Mouse (Mus musculus) myocyte (in vitro differentiated cells): ENCODE measurements around the gene Vmn1r197. TPM values are rescaled to one million over a fixed set of nuclear protein-coding genes. Genes with fewer than 3 reads are reported as not detected.
"Not testable (repeated sequence)": the region's sequence is repeated elsewhere in the genome, so short reads cannot be mapped to it uniquely, and the experiment has no call there.

Source experiments
- H3K27me3 ChIP-seq: one replicate; pipeline ENCODE4 v1.6.1; 2011; ENCODE audit not compliant: control insufficient read depth, insufficient read depth, insufficient read length
- H3K36me3 ChIP-seq: one replicate; pipeline ENCODE4 v1.6.1; 2011; ENCODE audit not compliant: control insufficient read depth, insufficient read depth
- H3K4me2 ChIP-seq: one replicate; pipeline ENCODE4 v1.6.1; 2011; ENCODE audit warnings: low read depth, control low read depth
- H3K4me3 ChIP-seq: one replicate; pipeline ENCODE4 v1.5.1; 2011; ENCODE audit warnings: mild to moderate bottlenecking, control low read depth, moderate library complexity
- H3K79me2 ChIP-seq: one replicate; pipeline ENCODE4 v1.6.1; 2011; ENCODE audit not compliant: control insufficient read depth, insufficient read depth
- H3ac ChIP-seq: one replicate; pipeline ENCODE4 v1.6.1; 2011; ENCODE audit not compliant: control insufficient read depth, insufficient read length
- CEBPB ChIP-seq: IDR thresholded peaks from 2 replicates; pipeline ENCODE4 v1.6.1; 2011; ENCODE audit warnings: mild to moderate bottlenecking, moderate library complexity; ENCODE audit not compliant: poor library complexity, insufficient read depth, severe bottlenecking
- E2F4 ChIP-seq: IDR thresholded peaks from one replicate; pipeline ENCODE4 v1.6.1; 2011; ENCODE audit warnings: mild to moderate bottlenecking, control low read depth, moderate library complexity; ENCODE audit not compliant: insufficient read depth
- MAX ChIP-seq: IDR thresholded peaks from one replicate; pipeline ENCODE4 v1.6.1; 2011; ENCODE audit warnings: low read depth, mild to moderate bottlenecking, control low read depth
- MYOD1 ChIP-seq, 3 experiments: IDR thresholded peaks; one replicate each; pipeline ENCODE4 v1.6.1; 2011; ENCODE audit warnings: control low read depth in 2 of 3, low read depth in 2 of 3, mild to moderate bottlenecking in 2 of 3, moderate library complexity in 1 of 3; ENCODE audit not compliant: insufficient read length in 2 of 3, control insufficient read depth in 1 of 3
- MYOG ChIP-seq, 3 experiments: IDR thresholded peaks; one replicate each; pipeline ENCODE4 v1.6.1; 2011; ENCODE audit warnings: control low read depth in 2 of 3, low read depth in 2 of 3, mild to moderate bottlenecking in 2 of 3; ENCODE audit not compliant: insufficient read length in 2 of 3, control insufficient read depth in 1 of 3, insufficient read depth in 1 of 3
- POLR2A ChIP-seq: IDR thresholded peaks from one replicate; pipeline ENCODE4 v1.6.1; 2011; ENCODE audit warnings: low read depth, mild to moderate bottlenecking, control low read depth, moderate library complexity; ENCODE audit not compliant: insufficient read length
- POLR2AphosphoS2 ChIP-seq: IDR thresholded peaks from one replicate; pipeline ENCODE4 v1.6.1; 2011; ENCODE audit warnings: low read depth, control low read depth; ENCODE audit not compliant: insufficient read length
- REST ChIP-seq: IDR thresholded peaks from one replicate; pipeline ENCODE4 v1.6.1; 2011; ENCODE audit warnings: mild to moderate bottlenecking, control low read depth, moderate library complexity; ENCODE audit not compliant: insufficient read depth, insufficient read length
- SRF ChIP-seq: IDR thresholded peaks from one replicate; pipeline ENCODE4 v1.6.1; 2011; ENCODE audit warnings: low read depth; ENCODE audit not compliant: control insufficient read depth, insufficient read length
- TCF12 ChIP-seq: IDR thresholded peaks from one replicate; pipeline ENCODE4 v1.6.1; 2011; ENCODE audit warnings: mild to moderate bottlenecking, control low read depth; ENCODE audit not compliant: poor library complexity, insufficient read depth, severe bottlenecking
- TCF3 ChIP-seq: IDR thresholded peaks from one replicate; pipeline ENCODE4 v1.6.1; 2011; ENCODE audit warnings: low read depth, control low read depth; ENCODE audit not compliant: insufficient read length
- USF1 ChIP-seq: IDR thresholded peaks from one replicate; pipeline ENCODE4 v1.6.1; 2011; ENCODE audit warnings: low read depth, mild to moderate bottlenecking, control low read depth, moderate library complexity
- polyA plus RNA-seq: library from polyadenylated mRNA; unstranded; fragments of >200 nt; fragmentation: generic; extraction: Trizol; gene quantifications from one replicate; pipeline ENCODE4 v1.2.1, GENCODE M21; 2012; ENCODE audit warnings: missing spikeins

The Vmn1r197 gene
- polyA plus RNA-seq, 1 experiment, result not detected

- H3K27me3 ChIP-seq, result no peaks in the 10 kb centered on the region
- H3K4me2 ChIP-seq, result no peak overlapping the region
- H3K79me2 ChIP-seq, result no peaks in the 10 kb centered on the region
- no peaks in the 10 kb centered on the region for H3K36me3 ChIP-seq
- no peak overlapping the region for H3K4me3 ChIP-seq
- H3ac ChIP-seq, result no peak overlapping the region
- TF ChIP-seq USF1, result no peak
- no peak for TF ChIP-seq CEBPB
- TF ChIP-seq MAX, result no peak
- no peak for TF ChIP-seq MYOD1 (IDR thresholded peaks at IDR 0.05; ENCODE audit: control insufficient read depth in 1 of 3, insufficient read length in 2 of 3, low read depth in 2 of 3)
- TF ChIP-seq POLR2AphosphoS2, result no peak
- TF ChIP-seq MYOG (IDR thresholded peaks at IDR 0.05; ENCODE audit: control insufficient read depth in 1 of 3, insufficient read depth in 1 of 3, insufficient read length in 2 of 3, low read depth in 2 of 3), result no peak
These were observed 26.4 kb downstream of the Vmn1r197 start for GRCm38 (mm10) chr13:22350813-22351212.

DNA sequence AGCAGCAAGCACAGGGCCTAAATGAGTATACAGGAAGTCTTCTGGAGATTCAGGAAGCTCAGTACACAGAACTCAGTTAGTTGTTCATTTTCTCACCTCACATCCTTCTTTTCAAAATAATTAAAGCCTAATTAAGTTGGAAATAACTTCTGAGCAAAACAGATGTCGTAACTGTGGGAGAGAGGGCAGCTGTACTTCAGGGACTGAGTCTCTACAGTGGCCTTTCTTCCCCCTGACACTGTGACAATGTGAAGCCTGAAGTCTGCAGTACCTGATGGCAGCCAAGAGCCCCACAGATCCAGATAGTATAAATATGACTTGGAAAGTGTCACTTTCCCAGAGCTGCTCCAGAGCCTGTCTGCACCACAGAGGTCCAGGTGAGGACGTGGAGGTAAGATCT, 55.1 kb downstream of the Vmn1r197 start, which contains the start of gene Vmn1r199:
TSS of gene Vmn1r199 (plus strand) at position 301 of the 400 bp plus-strand sequence.
- H3K79me2 ChIP-seq, result no peaks in the 10 kb centered on the region
- H3K4me3 ChIP-seq, result no peak within 1 kb of the TSS
- TF ChIP-seq TCF3 (no peak), SRF (no peak), POLR2A (no peak), CEBPB (no peak), MYOG (IDR thresholded peaks at IDR 0.05; ENCODE audit: control insufficient read depth in 1 of 3, insufficient read depth in 1 of 3, insufficient read length in 2 of 3, low read depth in 2 of 3) (no peak), REST (no peak), TCF12 (no peak), MYOD1 (IDR thresholded peaks at IDR 0.05; ENCODE audit: control insufficient read depth in 1 of 3, insufficient read length in 2 of 3, low read depth in 2 of 3) (no peak), MAX (no peak), E2F4 (no peak), USF1 (no peak), POLR2AphosphoS2 (no peak)
- H3ac ChIP-seq, result no peak within 1 kb of the TSS
- no peak within 1 kb of the TSS for H3K4me2 ChIP-seq
- no peaks in the 10 kb centered on the region for H3K36me3 ChIP-seq
- H3K27me3 ChIP-seq, result no peaks in the 10 kb centered on the region

- H3ac ChIP-seq, H3K36me3 ChIP-seq, H3K4me2 ChIP-seq, H3K4me3 ChIP-seq, H3K79me2 ChIP-seq, H3K27me3 ChIP-seq: not testable (repeated sequence)
These were observed 56.7 kb downstream of the Vmn1r197 start for GRCm38 (mm10) chr13:22381128-22381527.

Other genes with a start within 250 kb of the Vmn1r197 start
- not detected for gene Vmn1r188, start 240.1 kb upstream of the Vmn1r197 start, polyA plus RNA-seq
- gene Vmn1r189, start 218.8 kb upstream of the Vmn1r197 start, polyA plus RNA-seq, result not detected
- gene Vmn1r191, start 140.6 kb upstream of the Vmn1r197 start, polyA plus RNA-seq, result not detected
- not detected for gene Vmn1r192, start 133.4 kb upstream of the Vmn1r197 start, polyA plus RNA-seq
- gene Vmn1r193, start 101.4 kb upstream of the Vmn1r197 start, polyA plus RNA-seq, result not detected
- gene Vmn1r194, start 80.4 kb upstream of the Vmn1r197 start, polyA plus RNA-seq, result not detected
- not detected for gene Vmn1r195, start 54.1 kb upstream of the Vmn1r197 start, polyA plus RNA-seq
- gene Vmn1r196, start 34.7 kb upstream of the Vmn1r197 start, polyA plus RNA-seq, result not detected
- not detected for gene Vmn1r198, start 25.8 kb downstream of the Vmn1r197 start, polyA plus RNA-seq
- gene Vmn1r199, start 55.2 kb downstream of the Vmn1r197 start, polyA plus RNA-seq, result not detected
- not detected for gene Vmn1r200, start 65.8 kb downstream of the Vmn1r197 start, polyA plus RNA-seq
- gene Vmn1r201, start 147.3 kb downstream of the Vmn1r197 start, polyA plus RNA-seq, result not detected
- not detected for gene Vmn1r202, start 180.8 kb downstream of the Vmn1r197 start, polyA plus RNA-seq
- not detected for gene Vmn1r203, start 193.5 kb downstream of the Vmn1r197 start, polyA plus RNA-seq
- gene Vmn1r204, start 228.6 kb downstream of the Vmn1r197 start, polyA plus RNA-seq, result not detected